Mouse (Mus musculus): ENCODE measurements around the gene Slc35f5. TPM values are rescaled to one million over a fixed set of nuclear protein-coding genes. Genes with fewer than 3 reads are reported as not detected.

Gene Slc35f5
- total and polyA plus RNA-seq, 3 experiments: 5.8 to 7.0 TPM; not detected in 1

DNA sequence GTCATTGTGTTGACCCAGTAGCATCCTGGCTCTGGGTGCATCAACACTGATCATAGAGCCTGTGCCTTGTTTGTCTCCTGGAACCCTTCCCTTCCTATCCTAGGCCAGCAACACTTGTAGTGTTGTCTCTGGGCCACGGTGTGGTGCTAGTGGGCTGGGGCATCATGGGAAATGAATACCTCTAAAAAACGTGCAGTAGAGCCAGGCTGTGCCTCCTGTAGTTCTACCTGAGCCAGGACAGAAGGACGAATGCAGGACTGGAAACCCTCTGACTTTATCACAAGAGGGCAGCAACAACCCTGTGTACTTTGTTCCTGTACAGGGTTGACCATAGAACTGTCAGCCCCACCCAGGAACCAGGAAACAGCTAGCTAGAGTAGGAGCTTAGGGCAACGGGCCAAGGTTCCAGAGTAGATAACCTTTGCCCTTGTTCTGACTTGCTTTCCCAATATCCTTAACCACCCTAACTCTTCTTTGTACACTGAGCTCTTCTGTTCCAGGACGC, 41.2 kb upstream of the Slc35f5 start:
- Histone ChIP-seq H3K9me3 (replicated peaks; ENCODE audit: insufficient read depth, low read length) (no peaks in the 10 kb centered on the region), H3K79me2 (ENCODE audit: control insufficient read depth, insufficient read depth, low read length, poor library complexity) (no peaks in the 10 kb centered on the region), H3K27ac (ENCODE audit: control insufficient read depth, low read depth, low read length) (no peak overlapping the region), H3K36me3 (ENCODE audit: control insufficient read depth in 1 of 2, insufficient read depth in 2 of 2, low read length in 2 of 2) (no peaks in the 10 kb centered on the region), H3K27me3 (ENCODE audit: control insufficient read depth in 1 of 2, insufficient read depth in 2 of 2, low read length in 2 of 2) (no peaks in the 10 kb centered on the region), H3K4me3 (ENCODE audit: control insufficient read depth in 1 of 2, insufficient read depth in 1 of 2, low read depth in 2 of 2, low read length in 2 of 2) (no peak overlapping the region), H3K9ac (ENCODE audit: control insufficient read depth, low read depth, low read length, poor library complexity, severe bottlenecking) (no peak overlapping the region), H3K4me1 (ENCODE audit: control insufficient read depth in 1 of 2, insufficient read depth in 2 of 2, low read length in 2 of 2) (no peaks in the 10 kb centered on the region)
- DNase-seq (ENCODE audit: low read depth, low spot score): peak; percentile 20
- no peak for TF ChIP-seq CHD2 (IDR thresholded peaks at IDR 0.05; ENCODE audit: low read length)
- no peak for TF ChIP-seq MAZ (IDR thresholded peaks at IDR 0.05; ENCODE audit: low read depth, low read length)
- no peak for TF ChIP-seq TCF12 (IDR thresholded peaks at IDR 0.05; ENCODE audit: low read depth, low read length)
- TF ChIP-seq ETS1 (IDR thresholded peaks at IDR 0.05; ENCODE audit: low read depth, low read length): no peak
- no peak for TF ChIP-seq POLR2AphosphoS2 (IDR thresholded peaks at IDR 0.05; ENCODE audit: low read length)
- TF ChIP-seq RAD21 (IDR thresholded peaks at IDR 0.05; ENCODE audit: low read depth, low read length): peak; percentile 50
- no peak for TF ChIP-seq GATA1 (IDR thresholded peaks at IDR 0.05; ENCODE audit: low read depth, low read length)
- TF ChIP-seq MAX (IDR thresholded peaks at IDR 0.05; ENCODE audit: low read length): no peak
- TF ChIP-seq SMC3 (IDR thresholded peaks at IDR 0.05; ENCODE audit: low read depth, low read length): peak; percentile 52
- TF ChIP-seq NELFE (IDR thresholded peaks at IDR 0.05; ENCODE audit: low read depth, low read length): no peak
- TF ChIP-seq ZMIZ1 (IDR thresholded peaks at IDR 0.05; ENCODE audit: low read depth, low read length): no peak
- TF ChIP-seq ZC3H11A (IDR thresholded peaks at IDR 0.05; ENCODE audit: low read depth, low read length): no peak
- no peak for TF ChIP-seq MEF2A (IDR thresholded peaks at IDR 0.05; ENCODE audit: extremely low read depth, insufficient replicate concordance, low read depth, low read length, poor library complexity, severe bottlenecking)
- TF ChIP-seq SIN3A (IDR thresholded peaks at IDR 0.05; ENCODE audit: low read length): no peak
- TF ChIP-seq CTCF (IDR thresholded peaks at IDR 0.05 in 2 of 3, conservative IDR thresholded peaks at IDR 0.05 in 1 of 3; ENCODE audit: control insufficient read depth in 1 of 3, insufficient read depth in 1 of 3, low read depth in 2 of 3, low read length in 3 of 3, poor library complexity in 1 of 3, severe bottlenecking in 1 of 3): peak; percentile 33 to 56 (median 56)
- no peak for TF ChIP-seq E2F4 (IDR thresholded peaks at IDR 0.05; ENCODE audit: borderline replicate concordance, low read depth, low read length)
- no peak for TF ChIP-seq USF2 (IDR thresholded peaks at IDR 0.05; ENCODE audit: borderline replicate concordance in 1 of 2, insufficient read depth in 1 of 2, low read depth in 1 of 2, low read length in 2 of 2)
- no peak for TF ChIP-seq POLR2A (IDR thresholded peaks at IDR 0.05; ENCODE audit: control insufficient read depth in 1 of 2, insufficient read depth in 1 of 2, low read depth in 1 of 2, low read length in 2 of 2, poor library complexity in 1 of 2)
- no peak for TF ChIP-seq MYB (IDR thresholded peaks at IDR 0.05; ENCODE audit: low read depth, low read length)
- TF ChIP-seq MAFK (IDR thresholded peaks at IDR 0.05; ENCODE audit: borderline replicate concordance, low read depth, low read length): no peak
- no peak for TF ChIP-seq HCFC1 (IDR thresholded peaks at IDR 0.05; ENCODE audit: low read depth, low read length)
- no peak for TF ChIP-seq RCOR1 (IDR thresholded peaks at IDR 0.05; ENCODE audit: low read depth, low read length)
- no peak for TF ChIP-seq MXI1 (IDR thresholded peaks at IDR 0.05; ENCODE audit: low read depth, low read length)
- TF ChIP-seq EP300 (IDR thresholded peaks at IDR 0.05; ENCODE audit: low read depth in 1 of 2, low read length in 2 of 2): no peak
- TF ChIP-seq ZNF384 (IDR thresholded peaks at IDR 0.05; ENCODE audit: low read depth, low read length): no peak
